Mouse (Mus musculus) forebrain, embryonic 12.5 days (tissue): ENCODE results near the gene Epsti1. TPM values are rescaled to one million over a fixed set of nuclear protein-coding genes. Genes with fewer than 3 reads are reported as not detected.

Experiments
- ATAC-seq: fragments of 200-750 bp; cut with Nextera tagmentation; 2 replicates; pipeline ENCODE4 v1.8.0; 2017; ENCODE audit warnings: moderate TSS enrichment; ENCODE audit not compliant: low FRiP score
- H3K27ac ChIP-seq: fragments of 300-500 bp; sonication (generic); 2 replicates; pipeline ENCODE4 v1.5.1; 2016; ENCODE audit warnings: mild to moderate bottlenecking
- H3K27me3 ChIP-seq: fragments of 300-500 bp; sonication (generic); 2 replicates; pipeline ENCODE4 v1.6.1; 2016; ENCODE audit warnings: mild to moderate bottlenecking
- H3K36me3 ChIP-seq: fragments of 300-500 bp; sonication (generic); replicated peaks from 2 replicates; pipeline ENCODE4 v1.6.1; 2016; ENCODE audit warnings: mild to moderate bottlenecking
- H3K4me1 ChIP-seq: fragments of 300-500 bp; sonication (generic); 2 replicates; pipeline ENCODE4 v1.6.1; 2016
- H3K4me2 ChIP-seq: fragments of 300-500 bp; sonication (generic); 2 replicates; pipeline ENCODE4 v1.6.1; 2016; ENCODE audit warnings: mild to moderate bottlenecking, moderate library complexity
- H3K4me3 ChIP-seq: fragments of 300-500 bp; sonication (generic); replicated peaks from 2 replicates; pipeline ENCODE4 v1.5.1; 2016; ENCODE audit warnings: mild to moderate bottlenecking
- H3K9ac ChIP-seq: fragments of 300-500 bp; sonication (generic); 2 replicates; pipeline ENCODE4 v1.6.1; 2016; ENCODE audit warnings: mild to moderate bottlenecking
- H3K9me3 ChIP-seq: fragments of 300-500 bp; sonication (generic); 2 replicates; pipeline ENCODE4 v1.6.1; 2016
- WGBS: fragments of 180-500 bp; shearing (Covaris S2); methylation state at CpG from one replicate; pipeline ENCODE4 v1.1.7; 2016; 5-methylcytosine and 5-hydroxymethylcytosine counted together
- polyA plus RNA-seq: library from polyadenylated mRNA; unstranded; fragments of >200 nt; fragmentation: Nextera tagmentation; extraction: Ambion mirVana; gene quantifications from 2 replicates; pipeline ENCODE4 v1.2.1, GENCODE M21; 2016

The Epsti1 gene
- polyA plus RNA-seq, 1 experiment from 2014 or later: 0.19 TPM

DNA sequence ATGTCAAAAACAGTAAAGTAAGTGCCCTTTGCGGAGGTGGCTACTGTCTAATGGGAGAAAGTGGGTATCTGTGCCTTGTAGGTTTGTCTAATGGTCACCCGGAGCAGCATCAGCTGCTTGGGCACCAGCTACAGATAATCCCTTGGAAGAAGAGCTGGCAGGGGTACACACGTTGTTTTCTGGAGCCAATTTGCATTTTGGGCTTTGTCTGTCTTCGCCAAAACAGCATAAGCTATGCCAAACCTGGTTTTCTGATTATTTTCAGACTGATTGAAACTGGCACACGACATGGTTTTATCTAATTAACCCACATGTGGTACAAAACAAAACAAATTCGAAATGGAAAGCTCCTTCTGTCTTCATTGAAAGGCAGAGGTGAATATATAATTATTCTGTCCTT lies 21.4 kb upstream of the Epsti1 start:
- no peak overlapping the region for H3K9ac ChIP-seq
- no peak for ATAC-seq
- no peaks in the 10 kb centered on the region for H3K4me1 ChIP-seq
- H3K27ac ChIP-seq: no peak overlapping the region
- WGBS: 63% methylated on average over 6 of the region's 6 CpGs
- H3K27me3 ChIP-seq: no peaks in the 10 kb centered on the region
- H3K9me3 ChIP-seq: no peaks in the 10 kb centered on the region
- H3K4me2 ChIP-seq: no peak overlapping the region
- H3K4me3 ChIP-seq: no peak overlapping the region
- H3K36me3 ChIP-seq: no peaks in the 10 kb centered on the region

DNA sequence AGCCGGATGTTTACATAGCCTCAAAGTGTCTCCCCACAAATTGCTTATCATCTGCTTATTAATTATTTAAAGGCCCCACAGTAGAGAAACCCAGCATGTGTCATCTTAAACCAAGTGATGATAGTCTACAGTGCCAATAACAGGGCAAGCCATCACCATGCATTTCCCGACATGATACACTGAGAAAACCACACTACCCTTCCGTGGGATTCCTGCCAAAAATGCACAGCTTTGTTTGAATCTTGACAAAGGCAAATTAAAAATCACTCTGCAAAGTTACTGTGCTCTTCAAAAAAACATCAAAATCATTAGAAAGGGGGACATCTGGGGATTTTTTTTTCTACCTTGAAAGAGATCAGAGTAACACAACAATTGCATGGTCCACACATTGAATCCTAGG lies 17.7 kb upstream of the Epsti1 start:
- Histone ChIP-seq H3K9me3 (no peaks in the 10 kb centered on the region), H3K9ac (no peak overlapping the region), H3K4me3 (no peak overlapping the region), H3K4me2 (no peak overlapping the region), H3K4me1 (no peaks in the 10 kb centered on the region), H3K27me3 (no peaks in the 10 kb centered on the region), H3K27ac (no peak overlapping the region), H3K36me3 (no peaks in the 10 kb centered on the region)
- 84% methylated on average over 3 of the region's 3 CpGs for WGBS
- no peak for ATAC-seq

DNA sequence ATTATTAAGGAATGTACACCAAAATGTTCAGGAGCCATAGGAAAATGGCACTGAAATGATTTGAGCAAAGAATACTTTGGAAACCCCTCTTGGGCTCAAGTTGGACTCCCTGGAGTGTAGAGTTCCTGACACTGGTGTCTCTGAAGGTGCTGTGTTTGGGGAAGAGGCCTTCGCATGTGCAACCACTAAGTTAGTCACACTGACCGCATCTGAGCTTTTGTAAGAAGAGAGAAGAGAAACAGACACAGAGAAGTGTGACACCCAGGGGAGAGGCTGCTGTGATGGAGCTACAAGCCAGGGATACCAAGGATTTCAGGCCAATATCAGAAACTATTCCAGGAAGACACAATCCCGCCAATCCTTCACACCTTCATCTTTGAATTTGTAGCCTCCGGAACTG lies 17.1 kb upstream of the Epsti1 start:
- no peak for ATAC-seq
- no peaks in the 10 kb centered on the region for H3K4me1 ChIP-seq
- no peaks in the 10 kb centered on the region for H3K27me3 ChIP-seq
- H3K4me3 ChIP-seq: no peak overlapping the region
- no peak overlapping the region for H3K27ac ChIP-seq
- H3K36me3 ChIP-seq: no peaks in the 10 kb centered on the region
- WGBS: 91% methylated on average over 4 of the region's 4 CpGs
- no peak overlapping the region for H3K4me2 ChIP-seq
- H3K9ac ChIP-seq: no peak overlapping the region
- H3K9me3 ChIP-seq: no peaks in the 10 kb centered on the region

DNA sequence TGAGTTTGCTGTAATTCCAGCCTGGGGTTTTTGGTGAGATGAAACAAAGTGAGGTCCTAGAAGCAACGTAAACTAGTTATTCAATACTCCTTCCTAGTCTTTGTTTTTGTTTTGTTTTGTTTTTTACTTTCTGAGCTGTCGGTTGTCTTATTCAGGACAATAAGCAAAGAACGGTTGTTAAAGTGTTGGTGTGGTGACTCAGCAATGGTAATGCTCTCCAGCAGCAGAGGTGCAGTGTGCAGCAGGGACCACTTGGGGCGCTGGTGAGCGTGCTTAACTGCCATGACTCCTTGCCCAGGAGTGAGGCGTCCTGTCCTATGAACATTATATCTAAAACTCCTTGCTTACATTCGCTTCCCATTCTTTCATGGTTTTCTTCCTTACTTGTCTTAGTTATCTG lies 14.1 kb upstream of the Epsti1 start:
- Histone ChIP-seq H3K4me3 (no peak overlapping the region), H3K27ac (no peak overlapping the region), H3K9me3 (no peaks in the 10 kb centered on the region), H3K4me1 (no peaks in the 10 kb centered on the region), H3K9ac (no peak overlapping the region), H3K27me3 (no peaks in the 10 kb centered on the region), H3K4me2 (no peak overlapping the region), H3K36me3 (no peaks in the 10 kb centered on the region)
- 89% methylated on average over 7 of the region's 7 CpGs for WGBS
- no peak for ATAC-seq

DNA sequence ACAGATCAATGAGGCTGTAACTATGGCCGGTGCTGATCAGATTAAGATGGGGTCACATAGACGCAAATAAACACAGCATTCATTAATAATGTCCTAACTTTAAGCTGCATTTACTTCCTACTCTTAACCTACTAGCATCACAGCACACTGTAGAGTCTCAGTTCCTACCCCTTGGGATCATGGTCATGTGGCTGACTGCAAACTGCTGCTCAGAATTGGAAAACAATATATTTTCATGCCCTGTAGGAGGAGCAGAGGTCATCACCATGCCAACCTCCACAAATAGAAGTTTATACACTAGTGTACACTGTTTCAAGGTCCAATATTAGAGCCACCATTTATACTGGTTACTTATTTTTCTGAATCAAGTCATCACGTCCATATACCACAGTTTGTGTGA lies 8.1 kb upstream of the Epsti1 start:
- Histone ChIP-seq H3K9me3 (no peaks in the 10 kb centered on the region), H3K4me1 (no peaks in the 10 kb centered on the region), H3K9ac (no peak overlapping the region), H3K4me2 (no peak overlapping the region), H3K36me3 (no peaks in the 10 kb centered on the region), H3K27me3 (no peaks in the 10 kb centered on the region), H3K4me3 (no peak overlapping the region), H3K27ac (no peak overlapping the region)
- WGBS: 83% methylated on average over 3 of the region's 3 CpGs
- no peak for ATAC-seq

GRCm38 (mm10) chr14:77902541-77902940 lies 1.5 kb upstream of the Epsti1 start:
- Histone ChIP-seq H3K27me3 (no peaks in the 10 kb centered on the region), H3K27ac (no peak overlapping the region), H3K4me1 (0 out of 2 replicates have a peak, but pooled peaks cover 3% of the 10 kb centered on the region), H3K9me3 (no peaks in the 10 kb centered on the region), H3K9ac (no peak overlapping the region), H3K4me2 (no peak overlapping the region), H3K4me3 (no peak overlapping the region), H3K36me3 (no peaks in the 10 kb centered on the region)
- 96% methylated on average over 3 of the region's 3 CpGs for WGBS
- no peak for ATAC-seq

DNA sequence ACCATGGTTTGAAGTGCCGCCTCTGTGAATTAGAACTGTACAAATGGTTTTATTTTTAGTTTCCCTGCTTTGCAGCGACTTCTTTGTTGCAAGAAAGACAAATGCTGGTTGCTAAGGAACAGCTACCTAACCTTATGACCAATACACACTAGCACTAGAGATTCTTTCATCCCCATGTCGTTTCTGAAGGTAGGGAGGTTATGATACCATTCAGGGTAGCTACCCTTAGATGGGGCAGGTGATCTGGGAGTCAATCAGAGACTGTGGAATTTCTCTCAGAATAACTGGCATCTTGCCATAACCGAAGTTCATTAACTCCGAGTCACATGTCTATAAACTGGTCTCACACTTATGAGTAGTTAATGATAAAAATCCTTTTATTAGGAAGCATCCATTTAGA lies 1.4 kb downstream of the Epsti1 start:
- no peak overlapping the region for H3K9ac ChIP-seq
- H3K27me3 ChIP-seq: no peaks in the 10 kb centered on the region
- 0 out of 2 replicates have a peak, but pooled peaks cover 3% of the 10 kb centered on the region for H3K4me1 ChIP-seq
- no peak overlapping the region for H3K4me3 ChIP-seq
- H3K9me3 ChIP-seq: 0 out of 2 replicates have a peak, but pooled peaks cover 2% of the 10 kb centered on the region
- ATAC-seq: no peak
- H3K4me2 ChIP-seq: no peak overlapping the region
- H3K27ac ChIP-seq: no peak overlapping the region
- no peaks in the 10 kb centered on the region for H3K36me3 ChIP-seq
- WGBS: 67% methylated on average over 5 of the region's 5 CpGs

DNA sequence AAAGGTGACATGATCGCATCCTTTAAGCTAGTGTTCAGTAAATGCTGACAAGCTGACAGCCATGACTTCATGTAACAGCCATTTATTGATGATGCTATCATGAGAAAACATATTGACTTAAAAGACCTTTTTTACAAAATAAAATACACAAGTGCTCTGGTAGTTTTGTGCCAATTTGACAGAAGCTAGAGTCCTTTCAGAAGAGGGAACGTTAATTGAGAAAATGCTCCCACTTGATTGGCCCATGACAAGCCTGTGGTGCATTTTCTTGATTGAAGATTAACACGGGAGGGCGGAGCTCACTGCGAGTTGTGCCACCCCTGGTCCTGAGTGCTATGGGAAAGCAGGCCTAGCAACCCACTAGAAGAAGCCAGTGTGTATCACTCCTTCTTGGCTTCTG lies 2.5 kb downstream of the Epsti1 start:
- 0 out of 2 replicates have a peak, but pooled peaks cover 3% of the 10 kb centered on the region for H3K9me3 ChIP-seq
- no peak overlapping the region for H3K4me2 ChIP-seq
- no peak overlapping the region for H3K9ac ChIP-seq
- no peaks in the 10 kb centered on the region for H3K36me3 ChIP-seq
- no peaks in the 10 kb centered on the region for H3K27me3 ChIP-seq
- ATAC-seq: no peak
- H3K27ac ChIP-seq: no peak overlapping the region
- H3K4me1 ChIP-seq: 0 out of 2 replicates have a peak, but pooled peaks cover 3% of the 10 kb centered on the region
- H3K4me3 ChIP-seq: no peak overlapping the region
- WGBS: 90% methylated on average over 5 of the region's 5 CpGs

DNA sequence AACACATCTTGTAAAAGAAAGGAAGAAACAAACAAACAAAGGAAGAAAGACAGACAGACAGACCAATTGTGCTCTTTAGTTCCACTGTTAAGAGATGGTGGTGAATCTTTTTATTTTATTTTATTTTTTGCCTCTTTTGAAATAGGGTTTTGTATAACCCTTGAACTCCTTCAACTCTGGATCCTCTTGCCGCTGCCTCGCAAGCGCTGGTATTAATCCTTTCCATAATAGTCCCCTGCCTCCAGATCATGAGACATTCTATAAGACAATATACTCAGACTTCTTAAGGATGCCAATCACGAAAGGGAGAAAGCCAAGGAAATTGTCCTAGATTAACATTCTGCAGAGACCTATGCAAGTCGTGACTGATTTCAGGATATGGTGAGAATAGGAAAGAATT lies 11.7 kb downstream of the Epsti1 start:
- no peaks in the 10 kb centered on the region for H3K27me3 ChIP-seq
- no peaks in the 10 kb centered on the region for H3K36me3 ChIP-seq
- H3K27ac ChIP-seq: no peak overlapping the region
- H3K4me1 ChIP-seq: 0 out of 2 replicates have a peak, but pooled peaks cover 6% of the 10 kb centered on the region
- no peak overlapping the region for H3K4me2 ChIP-seq
- 18% methylated on average over 5 of the region's 5 CpGs for WGBS
- H3K4me3 ChIP-seq: no peak overlapping the region
- H3K9me3 ChIP-seq: no peaks in the 10 kb centered on the region
- H3K9ac ChIP-seq: no peak overlapping the region
- no peak for ATAC-seq

- Histone ChIP-seq H3K4me1 (0 out of 2 replicates have a peak, but pooled peaks cover 12% of the 10 kb centered on the region), H3K4me2 (no peak overlapping the region), H3K9me3 (no peaks in the 10 kb centered on the region), H3K36me3 (no peaks in the 10 kb centered on the region), H3K4me3 (no peak overlapping the region), H3K27me3 (no peaks in the 10 kb centered on the region), H3K9ac (no peak overlapping the region), H3K27ac (no peak overlapping the region)
- WGBS: 90% methylated on average over 8 of the region's 8 CpGs
- ATAC-seq: no peak
Measured at GRCm38 (mm10) chr14:77921641-77922040, 17.6 kb downstream of the Epsti1 start.

GRCm38 (mm10) chr14:77923076-77923865 lies 19.2 kb downstream of the Epsti1 start:
- Histone ChIP-seq H3K27me3 (no peaks in the 10 kb centered on the region), H3K4me2 (no peak overlapping the region), H3K9ac (no peak overlapping the region), H3K36me3 (no peaks in the 10 kb centered on the region), H3K4me1 (0 out of 2 replicates have a peak, but pooled peaks cover 12% of the 10 kb centered on the region), H3K27ac (no peak overlapping the region), H3K9me3 (no peaks in the 10 kb centered on the region), H3K4me3 (no peak overlapping the region)
- 90% methylated on average over 6 of the region's 6 CpGs for WGBS
- ATAC-seq: no peak

GRCm38 (mm10) chr14:77925414-77925813 lies 21.4 kb downstream of the Epsti1 start:
- H3K4me1 ChIP-seq: 0 out of 2 replicates have a peak, but pooled peaks cover 12% of the 10 kb centered on the region
- no peaks in the 10 kb centered on the region for H3K36me3 ChIP-seq
- no peak overlapping the region for H3K27ac ChIP-seq
- H3K9me3 ChIP-seq: no peaks in the 10 kb centered on the region
- H3K27me3 ChIP-seq: peaks cover 3% of the 10 kb centered on the region; the same call in 1 of the 2 replicates
- H3K4me3 ChIP-seq: no peak overlapping the region
- WGBS: 71% methylated on average over 10 of the region's 10 CpGs
- H3K9ac ChIP-seq: no peak overlapping the region
- ATAC-seq: no peak
- H3K4me2 ChIP-seq: no peak overlapping the region

DNA sequence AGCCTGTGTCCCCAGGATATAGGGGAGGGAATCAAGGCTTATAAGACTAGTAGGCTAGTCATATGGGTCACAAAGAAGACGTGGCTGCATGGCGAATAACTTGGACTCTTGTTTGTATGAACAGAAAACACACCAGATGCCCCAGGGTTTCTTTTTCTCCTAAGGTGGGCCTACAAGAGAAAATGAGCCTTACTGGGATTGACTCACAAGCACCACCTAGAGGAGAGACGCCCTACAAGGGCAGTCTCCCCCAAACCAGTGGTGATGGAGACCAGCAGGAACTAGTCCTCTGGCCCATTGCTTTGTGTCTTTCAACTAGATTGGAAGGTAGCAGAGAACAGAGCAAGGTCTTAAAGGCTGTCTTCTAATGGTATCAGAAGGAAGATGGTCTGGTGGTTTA lies 22.7 kb downstream of the Epsti1 start:
- H3K27me3 ChIP-seq: peaks cover 3% of the 10 kb centered on the region; the same call in 1 of the 2 replicates
- no peak overlapping the region for H3K9ac ChIP-seq
- H3K4me3 ChIP-seq: no peak overlapping the region
- no peak overlapping the region for H3K27ac ChIP-seq
- 0 out of 2 replicates have a peak, but pooled peaks cover 12% of the 10 kb centered on the region for H3K4me1 ChIP-seq
- H3K9me3 ChIP-seq: no peaks in the 10 kb centered on the region
- 39% methylated on average over 3 of the region's 3 CpGs for WGBS
- H3K4me2 ChIP-seq: no peak overlapping the region
- H3K36me3 ChIP-seq: no peaks in the 10 kb centered on the region
- ATAC-seq: no peak
